Mouse (Mus musculus) cerebral cortex, adult 2 months (tissue): ENCODE data around the gene Zzz3.

Experiments
- WGBS: fragments of 180-500 bp; shearing (Covaris S2); methylation state at CpG from one replicate; pipeline ENCODE4 v1.1.7; 2018; 5-methylcytosine and 5-hydroxymethylcytosine counted together

Gene Zzz3

GRCm38 (mm10) chr3:152468032-152468431, 72.8 kb downstream of the Zzz3 start:
- 76% methylated on average over 8 of the region's 8 CpGs for WGBS

GRCm38 (mm10) chr3:152468569-152469041, 73.3 kb downstream of the Zzz3 start:
- 89% methylated on average over 12 of the region's 12 CpGs for WGBS

- WGBS = 66% methylated on average over 18 of the region's 18 CpGs
Observed at GRCm38 (mm10) chr3:152469423-152470200, 74.3 kb downstream of the Zzz3 start.

GRCm38 (mm10) chr3:152470347-152470746, 75.1 kb downstream of the Zzz3 start:
- 85% methylated on average over 10 of the region's 10 CpGs for WGBS

GRCm38 (mm10) chr3:152472676-152473075, 77.4 kb downstream of the Zzz3 start:
- 91% methylated on average over 16 of the region's 16 CpGs for WGBS

- WGBS = 60% methylated on average over 15 of the region's 15 CpGs
Observed at GRCm38 (mm10) chr3:152474582-152475277, 79.5 kb downstream of the Zzz3 start.

GRCm38 (mm10) chr3:152475278-152475669, 80.0 kb downstream of the Zzz3 start:
- WGBS = 97% methylated on average over 1 of the region's 1 CpGs

- WGBS = 98% methylated on average over 3 of the region's 3 CpGs
Observed at GRCm38 (mm10) chr3:152475894-152476293, 80.6 kb downstream of the Zzz3 start.

GRCm38 (mm10) chr3:152477796-152478527, 82.7 kb downstream of the Zzz3 start:
- WGBS = 25% methylated on average over 23 of the region's 23 CpGs

- 23% methylated on average over 16 of the region's 16 CpGs for WGBS
Observed at GRCm38 (mm10) chr3:152478599-152479435, 83.5 kb downstream of the Zzz3 start.

GRCm38 (mm10) chr3:152480336-152480735, 85.1 kb downstream of the Zzz3 start:
- 93% methylated on average over 6 of the region's 6 CpGs for WGBS

GRCm38 (mm10) chr3:152482182-152482581, 86.9 kb downstream of the Zzz3 start:
- 93% methylated on average over 8 of the region's 8 CpGs for WGBS

- 30% methylated on average over 7 of the region's 7 CpGs for WGBS
Observed at GRCm38 (mm10) chr3:152483800-152484199, 88.5 kb downstream of the Zzz3 start.

- WGBS = 36% methylated on average over 6 of the region's 6 CpGs
Observed at GRCm38 (mm10) chr3:152484206-152484605, 88.9 kb downstream of the Zzz3 start.

- WGBS = 80% methylated on average over 4 of the region's 4 CpGs
Observed at GRCm38 (mm10) chr3:152488964-152489363, 93.7 kb downstream of the Zzz3 start.

- 82% methylated on average over 5 of the region's 5 CpGs for WGBS
Observed at GRCm38 (mm10) chr3:152490423-152490822, 95.2 kb downstream of the Zzz3 start.

GRCm38 (mm10) chr3:152492241-152492640, 97.0 kb downstream of the Zzz3 start:
- 94% methylated on average over 6 of the region's 6 CpGs for WGBS

GRCm38 (mm10) chr3:152493813-152494212, 98.5 kb downstream of the Zzz3 start:
- WGBS = 75% methylated on average over 2 of the region's 2 CpGs

GRCm38 (mm10) chr3:152494667-152495360, 99.5 kb downstream of the Zzz3 start:
- 70% methylated on average over 12 of the region's 12 CpGs for WGBS

- WGBS = 60% methylated on average over 8 of the region's 8 CpGs
Observed at GRCm38 (mm10) chr3:152495415-152495898, 100.2 kb downstream of the Zzz3 start.

GRCm38 (mm10) chr3:152497084-152497483, 101.8 kb downstream of the Zzz3 start:
- 74% methylated on average over 7 of the region's 7 CpGs for WGBS
